Mouse (Mus musculus) heart, embryonic 14.5 days (tissue): ENCODE data around the gene Fzd2. TPM values are rescaled to one million over a fixed set of nuclear protein-coding genes. Genes with fewer than 3 reads are reported as not detected.

ENCODE experiments used
- ATAC-seq: fragments of 200-750 bp; cut with Nextera tagmentation; 2 replicates; pipeline ENCODE4 v1.8.0; 2017; ENCODE audit warnings: low read depth, moderate TSS enrichment; ENCODE audit not compliant: insufficient number of reproducible peaks, insufficient read depth, low FRiP score
- H3K27ac ChIP-seq, 2 experiments: fragments of 200-500 bp in 1 of 2; fragments of 300-500 bp in 1 of 2; sonication (generic) in 1 of 2; replicated peaks in 1 of 2; 2 replicates each; pipeline ENCODE4 v1.5.1; 2012 to 2014; ENCODE audit warnings: low read depth in 2 of 2, low read length in 2 of 2, control low read depth in 1 of 2, mild to moderate bottlenecking in 1 of 2, mixed read lengths in 1 of 2; ENCODE audit not compliant: control insufficient read depth in 1 of 2, insufficient read depth in 1 of 2
- H3K27me3 ChIP-seq: fragments of 300-500 bp; sonication (generic); 2 replicates; pipeline ENCODE4 v1.6.1; 2014; ENCODE audit warnings: mild to moderate bottlenecking, low read length, control low read depth; ENCODE audit not compliant: control insufficient read depth, insufficient read depth
- H3K36me3 ChIP-seq: fragments of 300-500 bp; sonication (generic); 2 replicates; pipeline ENCODE4 v1.6.1; 2014; ENCODE audit warnings: mild to moderate bottlenecking, control low read depth, low read length, mixed read lengths; ENCODE audit not compliant: control insufficient read depth, insufficient read depth
- H3K4me1 ChIP-seq, 2 experiments: fragments of 200-500 bp in 1 of 2; fragments of 300-500 bp in 1 of 2; sonication (generic) in 1 of 2; 2 replicates each; pipeline ENCODE4 v1.6.1; 2012 to 2014; ENCODE audit warnings: low read length in 2 of 2, control low read depth in 1 of 2, mixed read lengths in 1 of 2; ENCODE audit not compliant: control insufficient read depth in 2 of 2, insufficient read depth in 2 of 2
- H3K4me2 ChIP-seq: fragments of 300-500 bp; sonication (generic); 2 replicates; pipeline ENCODE4 v1.6.1; 2014; ENCODE audit warnings: mild to moderate bottlenecking, low read length
- H3K4me3 ChIP-seq, 2 experiments: fragments of 200-500 bp in 1 of 2; fragments of 300-500 bp in 1 of 2; sonication (generic) in 1 of 2; 2 replicates each; pipeline ENCODE4 v1.5.1; 2012 to 2014; ENCODE audit warnings: low read length in 2 of 2, mild to moderate bottlenecking in 2 of 2, control low read depth in 1 of 2, low read depth in 1 of 2, moderate library complexity in 1 of 2; ENCODE audit not compliant: control insufficient read depth in 1 of 2, insufficient read depth in 1 of 2
- H3K9ac ChIP-seq: fragments of 300-500 bp; sonication (generic); 2 replicates; pipeline ENCODE4 v1.6.1; 2014; ENCODE audit warnings: mild to moderate bottlenecking, low read length
- H3K9me3 ChIP-seq: fragments of 300-500 bp; sonication (generic); 2 replicates; pipeline ENCODE4 v1.6.1; 2016; ENCODE audit warnings: low read length, control low read depth; ENCODE audit not compliant: control insufficient read depth
- WGBS: fragments of 180-500 bp; shearing (Covaris S2); extraction: QIAGEN DNeasy Blood & Tissue Kit; methylation state at CpG from one replicate; pipeline ENCODE4 v1.1.7; 2014; 5-methylcytosine and 5-hydroxymethylcytosine counted together
- polyA plus RNA-seq: library from polyadenylated mRNA; unstranded; fragments of >200 nt; fragmentation: Nextera tagmentation; extraction: Ambion mirVana; gene quantifications from 2 replicates; pipeline ENCODE4 v1.2.1, GENCODE M21; 2014

Gene Fzd2
- polyA plus RNA-seq, 1 experiment from 2014 or later = 24.0 TPM

DNA sequence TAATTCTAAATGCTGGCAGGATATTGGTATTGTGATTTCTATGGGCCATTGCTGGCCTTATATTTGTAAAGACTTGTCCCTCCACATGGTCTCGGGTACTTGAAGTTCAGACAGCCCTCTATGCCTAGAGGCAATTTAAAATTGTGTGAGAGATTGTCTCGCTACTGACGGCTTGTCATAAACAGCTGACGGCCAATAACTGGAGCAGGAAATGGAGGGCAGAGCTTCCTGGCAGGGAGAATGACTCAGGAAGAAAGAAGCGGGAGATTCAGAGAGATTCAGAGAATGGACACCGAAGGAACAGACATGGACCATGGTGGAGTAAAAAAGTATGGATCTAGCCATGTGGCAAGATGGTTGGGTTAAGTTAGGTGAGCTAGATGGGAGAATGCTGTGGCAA, 52.7 kb downstream of the Fzd2 start:
- no peaks in the 10 kb centered on the region for H3K36me3 ChIP-seq
- no peaks in the 10 kb centered on the region for H3K4me1 ChIP-seq
- 70% methylated on average over 6 of the region's 6 CpGs for WGBS
- no peak overlapping the region for H3K9ac ChIP-seq
- ATAC-seq = no peak
- H3K9me3 ChIP-seq = no peaks in the 10 kb centered on the region
- H3K27ac ChIP-seq = no peak overlapping the region
- H3K4me2 ChIP-seq = no peak overlapping the region
- H3K4me3 ChIP-seq = no peak overlapping the region
- no peaks in the 10 kb centered on the region for H3K27me3 ChIP-seq

Other genes starting within 250 kb of the Fzd2 start
- gene Slc4a1, start 238.2 kb upstream of the Fzd2 start, polyA plus RNA-seq = 5.6 and 11.8 TPM in 2 replicates
- gene Rundc3a, start 211.0 kb upstream of the Fzd2 start, polyA plus RNA-seq = 0.81 and 1.2 TPM in 2 replicates
- gene Slc25a39, start 196.4 kb upstream of the Fzd2 start, polyA plus RNA-seq = 266 and 295 TPM in 2 replicates
- 182 and 190 TPM in 2 replicates for gene Grn, start 174.1 kb upstream of the Fzd2 start, polyA plus RNA-seq
- gene Fam171a2, start 156.7 kb upstream of the Fzd2 start, polyA plus RNA-seq = 4.6 and 7.9 TPM in 2 replicates
- 6.7 and 6.8 TPM in 2 replicates for gene Itga2b, start 134.3 kb upstream of the Fzd2 start, polyA plus RNA-seq
- gene Gpatch8, start 48.0 kb upstream of the Fzd2 start, polyA plus RNA-seq = 30.7 and 36.9 TPM in 2 replicates
- gene Gm11627, start 24.9 kb upstream of the Fzd2 start, polyA plus RNA-seq = 12.6 and 13.9 TPM in 2 replicates
- gene Meioc, start 59.3 kb downstream of the Fzd2 start, polyA plus RNA-seq = 1.1 TPM in 2 replicates
- gene Ccdc43, start 93.4 kb downstream of the Fzd2 start, polyA plus RNA-seq = 31.9 and 36.1 TPM in 2 replicates
- gene Adam11, start 157.0 kb downstream of the Fzd2 start, polyA plus RNA-seq = 5.9 and 7.3 TPM in 2 replicates
- 53.8 and 54.9 TPM in 2 replicates for gene Gjc1, start 215.3 kb downstream of the Fzd2 start, polyA plus RNA-seq
- 0.61 and 0.67 TPM in 2 replicates for gene Higd1b, start 231.5 kb downstream of the Fzd2 start, polyA plus RNA-seq